Mouse (Mus musculus): ENCODE data around the gene Olfr305. TPM values are rescaled to one million over a fixed set of nuclear protein-coding genes. Genes with fewer than 3 reads are reported as not detected.
"Not testable (repeated sequence)": the region's sequence is repeated elsewhere in the genome, so short reads cannot be mapped to it uniquely, and the experiment has no call there.

Olfr305 gene
- not detected in 2 replicates for polyA plus RNA-seq (2016; fragmentation: Nextera tagmentation; extraction: Ambion mirVana)

DNA sequence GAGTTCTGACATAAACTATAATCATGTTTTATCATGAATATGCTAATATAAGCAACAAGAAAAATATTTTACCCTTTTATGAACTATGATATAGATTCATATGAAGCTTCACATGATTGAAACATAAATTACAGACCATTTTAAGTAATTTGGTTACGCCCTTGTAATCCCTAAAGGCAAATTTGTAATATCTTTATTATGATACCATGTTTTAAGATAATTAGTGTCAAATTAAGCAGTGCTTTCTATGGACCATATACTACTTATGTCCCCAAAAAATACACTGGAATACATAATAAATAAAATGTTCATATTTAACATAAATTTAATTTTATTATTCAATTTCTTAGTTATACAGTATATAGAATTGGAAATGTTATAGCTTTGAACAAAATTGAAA lies at the start of gene Olfr305:
Gene Olfr305 (minus strand): TSS at position 101 of the 400 bp plus-strand sequence.
- no peak for ATAC-seq (ENCODE audit: insufficient number of reproducible peaks, insufficient read depth, low FRiP score, low TSS enrichment)
- H3K4me3 ChIP-seq: no peak within 1 kb of the TSS
- H3K9ac ChIP-seq: no peak within 1 kb of the TSS
- H3K36me3 ChIP-seq: no peaks in the 10 kb centered on the region
- no peak within 1 kb of the TSS for H3K27ac ChIP-seq
- no peaks in the 10 kb centered on the region for H3K4me1 ChIP-seq
- H3K4me2 ChIP-seq (replicated peaks): no peak within 1 kb of the TSS
- no peaks in the 10 kb centered on the region for H3K27me3 ChIP-seq
- no peaks in the 10 kb centered on the region for H3K9me3 ChIP-seq
- WGBS: 79% methylated on average over 1 of the region's 1 CpGs

DNA sequence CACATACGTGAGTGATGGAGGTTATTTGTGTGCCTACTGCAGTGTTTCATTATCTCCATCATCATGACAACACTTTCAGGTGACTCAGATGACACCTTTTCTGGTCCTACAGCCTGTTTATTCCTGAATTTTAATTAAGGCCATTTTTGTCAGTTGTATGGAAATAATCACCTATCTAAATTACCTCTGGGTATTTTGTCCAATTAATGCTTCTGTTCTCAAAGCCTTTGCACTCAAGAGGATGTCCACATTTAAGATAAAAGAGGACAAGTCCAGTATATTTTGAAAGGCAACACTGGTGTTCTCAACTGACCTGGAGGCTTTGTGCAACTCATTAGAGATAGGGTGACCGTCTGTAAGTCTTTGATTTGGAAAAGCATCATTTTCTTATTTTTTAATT lies 36.8 kb upstream of the Olfr305 start, which contains the start of gene Olfr301:
Gene Olfr301 (plus strand): TSS at position 301 of the 400 bp plus-strand sequence.
- Histone ChIP-seq H3K27me3 (no peaks in the 10 kb centered on the region), H3K4me2 (replicated peaks) (no peak within 1 kb of the TSS), H3K4me1 (no peaks in the 10 kb centered on the region), H3K36me3 (no peaks in the 10 kb centered on the region), H3K27ac (no peak within 1 kb of the TSS), H3K9me3 (no peaks in the 10 kb centered on the region), H3K9ac (no peak within 1 kb of the TSS), H3K4me3 (no peak within 1 kb of the TSS)
- no peak for ATAC-seq (ENCODE audit: insufficient number of reproducible peaks, insufficient read depth, low FRiP score, low TSS enrichment)
- WGBS: 78% methylated on average over 2 of the region's 2 CpGs

DNA sequence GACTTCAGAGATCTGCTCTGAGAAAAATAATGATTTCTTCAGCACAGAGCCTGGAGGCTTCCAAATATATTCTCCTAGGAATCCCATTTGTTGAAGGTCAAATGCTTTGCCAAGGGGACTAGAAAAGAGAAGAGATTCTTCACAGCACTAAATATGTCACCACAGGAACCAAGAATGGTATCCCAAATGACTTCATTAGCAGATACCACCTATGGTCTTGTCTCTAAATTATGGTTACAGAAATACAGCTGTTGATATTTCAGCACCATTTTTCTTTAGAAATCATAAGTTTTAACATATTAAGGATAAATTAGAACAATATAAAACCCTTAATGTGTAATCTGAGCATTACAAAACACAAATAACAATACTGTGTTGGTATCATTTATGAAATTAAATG lies 31.0 kb upstream of the Olfr305 start, which contains the start of gene Olfr303:
Gene Olfr303 (minus strand): TSS at position 101 of the 400 bp plus-strand sequence.
- Histone ChIP-seq H3K27ac (no peak within 1 kb of the TSS), H3K36me3 (no peaks in the 10 kb centered on the region), H3K4me3 (no peak within 1 kb of the TSS), H3K4me2 (replicated peaks) (no peak within 1 kb of the TSS), H3K27me3 (no peaks in the 10 kb centered on the region), H3K9me3 (no peaks in the 10 kb centered on the region), H3K4me1 (no peaks in the 10 kb centered on the region), H3K9ac (no peak within 1 kb of the TSS)
- ATAC-seq (ENCODE audit: insufficient number of reproducible peaks, insufficient read depth, low FRiP score, low TSS enrichment): no peak

DNA sequence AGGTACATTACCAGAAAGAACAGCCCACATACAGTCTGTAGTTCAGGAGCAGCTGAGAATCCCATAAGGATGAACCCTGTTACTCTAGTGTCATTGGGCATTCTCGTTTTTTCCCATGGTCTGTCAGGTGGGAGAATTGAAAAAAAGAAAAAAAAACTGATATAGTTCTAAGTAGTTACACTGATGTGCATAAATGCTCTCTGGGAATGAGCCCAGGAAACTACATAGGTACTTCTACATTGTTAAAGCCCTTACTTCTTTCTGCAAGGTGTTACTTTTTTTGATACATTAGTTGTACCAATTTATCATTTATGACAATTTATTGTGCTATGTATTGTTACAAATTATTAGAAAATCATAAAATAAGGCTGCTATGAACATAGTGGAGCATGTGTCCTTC lies 19.8 kb upstream of the Olfr305 start, which contains the start of gene Olfr304:
Gene Olfr304 (minus strand): TSS at position 101 of the 400 bp plus-strand sequence.
- Histone ChIP-seq H3K4me3 (no peak within 1 kb of the TSS), H3K36me3 (no peaks in the 10 kb centered on the region), H3K9me3 (no peaks in the 10 kb centered on the region), H3K9ac (no peak within 1 kb of the TSS), H3K4me1 (no peaks in the 10 kb centered on the region), H3K27me3 (no peaks in the 10 kb centered on the region), H3K4me2 (replicated peaks) (no peak within 1 kb of the TSS), H3K27ac (no peak within 1 kb of the TSS)
- ATAC-seq (ENCODE audit: insufficient number of reproducible peaks, insufficient read depth, low FRiP score, low TSS enrichment): no peak
- WGBS: 69% methylated on average over 1 of the region's 1 CpGs

DNA sequence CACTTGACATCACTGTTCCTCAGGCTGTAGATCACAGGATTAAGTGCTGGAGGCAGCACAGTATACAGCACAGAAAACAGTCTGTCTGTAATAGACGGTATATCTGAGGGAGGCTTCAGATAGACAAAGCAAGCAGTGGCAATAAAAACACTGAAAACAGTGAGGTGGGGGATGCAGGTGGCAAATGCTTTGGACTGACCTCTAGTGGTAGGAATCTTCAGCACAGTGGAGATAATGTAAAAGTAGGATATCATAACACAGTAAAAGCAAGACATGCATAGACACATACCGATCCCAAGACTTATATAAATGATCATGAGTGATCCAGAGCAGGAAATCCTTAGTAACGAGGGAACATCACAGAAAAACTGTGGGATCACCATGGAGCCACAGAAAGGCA lies 19.0 kb upstream of the Olfr305 start:
- H3K36me3 ChIP-seq: no peaks in the 10 kb centered on the region
- ATAC-seq (ENCODE audit: insufficient number of reproducible peaks, insufficient read depth, low FRiP score, low TSS enrichment): no peak
- no peak overlapping the region for H3K4me2 ChIP-seq (replicated peaks)
- no peak overlapping the region for H3K4me3 ChIP-seq
- H3K4me1 ChIP-seq: no peaks in the 10 kb centered on the region
- no peak overlapping the region for H3K27ac ChIP-seq
- no peaks in the 10 kb centered on the region for H3K27me3 ChIP-seq
- no peaks in the 10 kb centered on the region for H3K9me3 ChIP-seq
- 73% methylated on average over 3 of the region's 3 CpGs for WGBS
- H3K9ac ChIP-seq: no peak overlapping the region

DNA sequence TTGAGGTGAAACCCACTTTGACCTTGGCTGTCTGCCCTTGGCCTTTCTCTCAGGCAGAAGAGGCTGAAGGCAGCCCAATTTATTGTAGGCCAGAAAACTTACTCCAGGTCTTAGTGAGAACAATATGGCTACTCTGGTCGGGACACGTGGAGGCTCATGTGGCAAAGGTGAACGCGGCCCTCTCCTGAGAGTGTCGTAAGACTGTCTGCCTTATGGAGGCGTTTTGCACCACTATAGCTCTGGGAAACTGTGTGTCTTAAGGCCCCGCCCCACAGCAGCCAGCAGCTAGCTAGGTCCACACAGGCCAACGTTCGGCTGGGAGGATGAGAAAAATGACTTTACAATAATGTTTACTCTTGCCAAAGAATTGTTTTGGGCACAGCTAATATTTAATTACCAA lies 20.4 kb downstream of the Olfr305 start:
- not testable (repeated sequence) for H3K9ac ChIP-seq; H3K27ac ChIP-seq; H3K4me2 ChIP-seq (replicated peaks); ATAC-seq (ENCODE audit: insufficient number of reproducible peaks, insufficient read depth, low FRiP score, low TSS enrichment); H3K36me3 ChIP-seq; H3K9me3 ChIP-seq; H3K4me1 ChIP-seq; H3K4me3 ChIP-seq; H3K27me3 ChIP-seq
- 91% methylated on average over 9 of the region's 9 CpGs for WGBS

DNA sequence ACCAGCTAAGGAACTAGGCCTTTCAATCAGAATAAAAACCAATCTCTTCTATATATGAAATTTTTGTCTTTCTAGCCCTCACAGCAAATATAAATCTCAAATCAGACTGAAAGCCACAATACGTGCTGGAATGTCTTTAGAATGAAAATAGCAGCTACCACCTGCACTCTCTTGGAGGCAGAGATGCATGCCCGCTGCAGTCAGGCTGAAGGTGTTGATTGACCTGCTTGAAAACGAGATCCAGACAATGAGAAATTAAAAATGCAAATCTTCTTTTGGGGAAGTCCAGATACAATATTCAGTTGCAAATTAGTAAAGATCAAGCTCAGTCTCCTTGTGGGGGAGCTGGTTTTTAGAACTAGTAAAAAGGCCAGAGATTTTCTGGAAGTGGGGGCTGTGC lies 22.5 kb downstream of the Olfr305 start:
- 72% methylated on average over 3 of the region's 3 CpGs for WGBS
- H3K36me3 ChIP-seq: no peaks in the 10 kb centered on the region
- no peak for ATAC-seq (ENCODE audit: insufficient number of reproducible peaks, insufficient read depth, low FRiP score, low TSS enrichment)

DNA sequence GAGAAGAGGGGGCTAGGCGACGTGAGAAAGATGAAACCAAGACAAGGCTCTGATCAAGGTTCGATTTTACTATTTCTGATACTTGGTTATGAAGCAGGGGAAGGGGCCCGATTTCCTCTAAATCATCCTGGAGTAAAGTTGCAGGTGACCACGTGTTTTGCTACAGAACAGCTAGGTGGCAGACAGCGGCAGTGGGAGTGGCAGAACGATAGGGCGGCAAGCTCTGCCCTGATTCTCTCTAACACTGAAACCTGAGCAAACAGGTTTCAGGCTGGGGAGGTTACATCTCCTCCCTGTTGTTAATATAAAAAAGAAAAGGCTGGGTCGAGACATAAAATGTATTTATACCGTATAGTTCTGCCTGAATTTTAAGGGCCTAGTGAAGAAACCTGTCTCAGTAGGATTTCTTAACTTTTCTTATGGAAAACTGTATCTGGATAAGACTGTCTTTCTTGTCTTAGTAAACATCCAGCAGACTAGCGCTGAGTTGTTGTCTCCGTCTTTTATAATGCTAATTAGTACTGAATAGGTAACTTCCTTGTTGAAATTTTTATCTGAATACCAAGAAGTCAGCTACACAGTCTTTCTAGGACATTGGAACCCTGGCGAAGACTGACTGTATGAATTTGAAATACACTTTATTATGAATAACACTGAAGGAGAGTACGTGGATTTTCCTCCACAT lies 23.7 kb downstream of the Olfr305 start:
- no peak overlapping the region for H3K4me3 ChIP-seq
- no peaks in the 10 kb centered on the region for H3K36me3 ChIP-seq
- H3K9ac ChIP-seq: no peak overlapping the region
- H3K9me3 ChIP-seq: no peaks in the 10 kb centered on the region
- WGBS: 76% methylated on average over 14 of the region's 14 CpGs
- no peak overlapping the region for H3K27ac ChIP-seq
- no peaks in the 10 kb centered on the region for H3K27me3 ChIP-seq
- no peak for ATAC-seq (ENCODE audit: insufficient number of reproducible peaks, insufficient read depth, low FRiP score, low TSS enrichment)
- H3K4me1 ChIP-seq: no peaks in the 10 kb centered on the region
- no peak overlapping the region for H3K4me2 ChIP-seq (replicated peaks)

More for the DNA sequence above, 22.5 kb downstream of the Olfr305 start:
- Histone ChIP-seq H3K4me1 (no peaks in the 10 kb centered on the region), H3K4me2 (replicated peaks) (no peak overlapping the region), H3K27ac (no peak overlapping the region), H3K4me3 (no peak overlapping the region), H3K27me3 (no peaks in the 10 kb centered on the region), H3K9ac (no peak overlapping the region), H3K9me3 (no peaks in the 10 kb centered on the region)

DNA sequence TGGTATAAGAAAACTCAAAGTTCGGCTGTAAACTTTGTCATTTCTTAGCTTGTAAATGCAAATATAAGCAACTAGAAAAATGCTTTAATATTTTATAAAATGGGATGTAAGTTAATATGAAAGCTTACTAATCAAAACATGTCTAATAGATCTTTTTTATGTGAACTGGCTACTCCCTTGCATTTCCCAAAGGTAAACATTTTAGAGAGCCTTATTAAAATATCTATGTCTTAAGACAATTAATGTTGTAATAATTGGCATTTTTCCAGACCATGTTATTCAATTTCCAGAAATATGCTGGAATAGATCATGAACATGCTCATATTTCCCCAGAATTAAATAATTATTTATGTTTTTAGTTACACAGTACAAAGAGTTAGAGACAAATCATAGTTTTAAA lies 29.2 kb downstream of the Olfr305 start, which contains the start of gene Olfr307:
Gene Olfr307 (minus strand): TSS at position 101 of the 400 bp plus-strand sequence.
- no peak for ATAC-seq (ENCODE audit: insufficient number of reproducible peaks, insufficient read depth, low FRiP score, low TSS enrichment)
- WGBS: 75% methylated on average over 1 of the region's 1 CpGs

DNA sequence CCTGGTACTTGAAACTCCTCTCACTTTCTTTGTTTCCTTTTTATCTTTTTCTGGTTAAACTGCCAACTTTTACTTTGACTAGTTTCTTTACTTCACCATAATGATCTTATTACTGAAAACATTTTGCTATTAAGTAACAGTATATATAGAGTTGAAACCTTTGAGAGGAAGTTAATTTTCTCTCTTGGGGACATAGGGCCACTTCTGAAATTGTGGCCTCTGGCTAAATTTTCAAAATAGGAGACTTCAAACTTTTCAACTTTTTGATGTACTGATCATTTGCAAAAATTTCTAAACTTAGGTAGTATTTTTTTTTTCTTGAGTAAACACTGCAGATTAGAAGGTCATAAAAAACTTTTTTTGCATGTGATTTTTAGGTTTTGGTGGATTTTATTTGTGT lies 41.2 kb downstream of the Olfr305 start, which contains the start of gene Olfr308:
Gene Olfr308 (minus strand): TSS at position 101 of the 400 bp plus-strand sequence.
- Histone ChIP-seq H3K9me3 (no peaks in the 10 kb centered on the region), H3K9ac (no peak within 1 kb of the TSS), H3K27me3 (no peaks in the 10 kb centered on the region), H3K36me3 (no peaks in the 10 kb centered on the region), H3K27ac (no peak within 1 kb of the TSS), H3K4me2 (replicated peaks) (no peak within 1 kb of the TSS), H3K4me3 (no peak within 1 kb of the TSS), H3K4me1 (no peaks in the 10 kb centered on the region)
- ATAC-seq (ENCODE audit: insufficient number of reproducible peaks, insufficient read depth, low FRiP score, low TSS enrichment): no peak

More for the DNA sequence above, 29.2 kb downstream of the Olfr305 start, which contains the start of gene Olfr307:
- H3K27ac ChIP-seq: no peak within 1 kb of the TSS
- H3K4me2 ChIP-seq (replicated peaks): no peak within 1 kb of the TSS
- no peak within 1 kb of the TSS for H3K4me3 ChIP-seq
- H3K9ac ChIP-seq: no peak within 1 kb of the TSS
- no peaks in the 10 kb centered on the region for H3K27me3 ChIP-seq
- no peaks in the 10 kb centered on the region for H3K36me3 ChIP-seq
- H3K9me3 ChIP-seq: no peaks in the 10 kb centered on the region
- H3K4me1 ChIP-seq: no peaks in the 10 kb centered on the region

DNA sequence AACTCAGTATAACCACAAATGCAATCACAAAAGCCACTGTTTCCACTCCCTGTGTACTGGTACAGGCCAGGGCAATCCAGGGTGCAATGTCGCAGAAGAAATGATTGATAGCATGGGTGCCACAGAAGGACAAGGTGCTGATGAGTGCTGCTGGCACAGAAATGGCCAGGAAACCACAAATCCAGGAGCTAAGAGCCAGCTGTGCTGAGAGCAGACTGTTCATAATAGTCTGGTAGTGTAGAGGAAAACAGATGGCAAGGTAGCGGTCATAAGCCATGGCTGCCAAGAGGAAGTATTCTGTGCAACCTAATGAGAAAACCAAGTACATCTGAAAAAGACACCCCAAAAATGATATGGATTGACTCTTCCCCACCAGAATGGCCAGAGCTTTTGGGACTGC lies 45.4 kb downstream of the Olfr305 start:
- H3K9ac ChIP-seq: no peak overlapping the region
- no peak overlapping the region for H3K4me3 ChIP-seq
- 95% methylated on average over 2 of the region's 2 CpGs for WGBS
- no peaks in the 10 kb centered on the region for H3K36me3 ChIP-seq
- H3K27ac ChIP-seq: no peak overlapping the region
- ATAC-seq (ENCODE audit: insufficient number of reproducible peaks, insufficient read depth, low FRiP score, low TSS enrichment): no peak
- no peak overlapping the region for H3K4me2 ChIP-seq (replicated peaks)
- no peaks in the 10 kb centered on the region for H3K27me3 ChIP-seq
- H3K9me3 ChIP-seq: no peaks in the 10 kb centered on the region
- H3K4me1 ChIP-seq: no peaks in the 10 kb centered on the region

DNA sequence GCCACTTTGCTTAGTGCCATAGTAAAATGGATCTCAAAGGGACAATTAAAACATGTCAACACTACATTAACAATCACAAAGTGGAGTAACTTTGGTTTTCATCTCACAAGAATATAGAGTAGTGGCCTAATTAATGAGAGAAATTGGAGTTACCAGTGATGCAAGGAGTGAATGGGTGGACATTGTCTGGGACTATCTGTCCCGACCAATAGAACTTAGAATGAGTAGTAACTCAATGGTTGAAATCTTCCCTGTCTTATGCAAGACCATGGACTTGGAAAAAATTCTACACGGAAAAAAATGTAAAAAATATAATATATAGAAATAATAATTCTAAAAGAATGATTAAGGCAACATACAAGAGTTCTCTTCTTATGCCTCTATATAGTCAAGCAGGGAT lies 53.1 kb downstream of the Olfr305 start, which contains the start of gene Olfr309:
Gene Olfr309 (minus strand): TSS at position 101 of the 400 bp plus-strand sequence.
- no peak within 1 kb of the TSS for H3K27ac ChIP-seq
- H3K4me2 ChIP-seq (replicated peaks): no peak within 1 kb of the TSS
- no peak within 1 kb of the TSS for H3K9ac ChIP-seq
- ATAC-seq (ENCODE audit: insufficient number of reproducible peaks, insufficient read depth, low FRiP score, low TSS enrichment): no peak
- no peak within 1 kb of the TSS for H3K4me3 ChIP-seq
- no peaks in the 10 kb centered on the region for H3K4me1 ChIP-seq
- WGBS: 70% methylated on average over 2 of the region's 2 CpGs
- H3K36me3 ChIP-seq: no peaks in the 10 kb centered on the region
- no peaks in the 10 kb centered on the region for H3K9me3 ChIP-seq
- no peaks in the 10 kb centered on the region for H3K27me3 ChIP-seq

All from embryonic facial prominence, embryonic 12.5 days (tissue).